Mouse (Mus musculus) megakaryocyte, embryonic 14.5 days (primary cell): ENCODE data around the gene Plch2.

Experiments used
- FLI1 ChIP-seq: IDR thresholded peaks from 2 replicates; pipeline ENCODE4 v1.6.1; 2012; ENCODE audit warnings: low read length, inconsistent platforms, mixed read lengths
- GATA1 ChIP-seq: IDR thresholded peaks from 3 replicates; pipeline ENCODE4 v1.6.1; 2012; ENCODE audit warnings: mixed read lengths, low read length, inconsistent platforms, borderline replicate concordance

- TF ChIP-seq GATA1 (no peak), FLI1 (no peak)
Measured at GRCm38 (mm10) chr4:154948940-154949588, 107.5 kb downstream of the Plch2 start.
